Mouse (Mus musculus): Measurements from ENCODE around the gene Cd38. TPM values are rescaled to one million over a fixed set of nuclear protein-coding genes. Genes with fewer than 3 reads are reported as not detected.
A peak's percentile ranks its signal among the peaks of the same experiment; 100 is the strongest.
"Not testable (repeated sequence)": the region's sequence is repeated elsewhere in the genome, so short reads cannot be mapped to it uniquely, and the experiment has no call there.

Cd38 gene
- polyA plus RNA-seq, 1 experiment from 2014 or later: 5.2 TPM

- Histone ChIP-seq H3K36me3 (replicated peaks; ENCODE audit: control insufficient read depth, insufficient read depth) (no peaks in the 10 kb centered on the region), H3K27me3 (ENCODE audit: control insufficient read depth, insufficient read depth, low read length) (no peaks in the 10 kb centered on the region), H3K4me1 (replicated peaks; ENCODE audit: control insufficient read depth, insufficient read depth, low read length) (no peaks in the 10 kb centered on the region), H3K4me3 (replicated peaks; ENCODE audit: low read length) (no peak overlapping the region), H3K4me2 (replicated peaks) (no peak overlapping the region), H3K27ac (no peak overlapping the region), H3K9me3 (ENCODE audit: control insufficient read depth, low read length) (no peaks in the 10 kb centered on the region), H3K9ac (no peak overlapping the region)
- ATAC-seq (ENCODE audit: low FRiP score) (no peak), DNase-seq (ENCODE audit: low spot score) (no peak)
- 70% methylated on average over 9 of the region's 9 CpGs for WGBS
These were observed 40.9 kb downstream of the Cd38 start for GRCm38 (mm10) chr5:43909213-43909612.

GRCm38 (mm10) chr5:43910006-43910405, 41.7 kb downstream of the Cd38 start:
- DNase-seq (ENCODE audit: low spot score): no peak
- H3K4me2 ChIP-seq (replicated peaks): no peak overlapping the region
- no peak overlapping the region for H3K9ac ChIP-seq
- no peak overlapping the region for H3K4me3 ChIP-seq (replicated peaks; ENCODE audit: low read length)
- no peaks in the 10 kb centered on the region for H3K9me3 ChIP-seq (ENCODE audit: control insufficient read depth, low read length)
- H3K36me3 ChIP-seq (replicated peaks; ENCODE audit: control insufficient read depth, insufficient read depth): no peaks in the 10 kb centered on the region
- WGBS: 94% methylated on average over 6 of the region's 6 CpGs
- no peak for ATAC-seq (ENCODE audit: low FRiP score)
- H3K27me3 ChIP-seq (ENCODE audit: control insufficient read depth, insufficient read depth, low read length): no peaks in the 10 kb centered on the region
- no peaks in the 10 kb centered on the region for H3K4me1 ChIP-seq (replicated peaks; ENCODE audit: control insufficient read depth, insufficient read depth, low read length)
- no peak overlapping the region for H3K27ac ChIP-seq

GRCm38 (mm10) chr5:43912844-43913243, 44.5 kb downstream of the Cd38 start, which contains the start of gene Gm7879:
TSS of gene Gm7879 (plus strand) at chr5:43913144.
- not testable (repeated sequence) for H3K27me3 ChIP-seq (ENCODE audit: control insufficient read depth, insufficient read depth, low read length); H3K9me3 ChIP-seq (ENCODE audit: control insufficient read depth, low read length); H3K9ac ChIP-seq; ATAC-seq (ENCODE audit: low FRiP score); H3K27ac ChIP-seq; H3K4me2 ChIP-seq (replicated peaks); H3K36me3 ChIP-seq (replicated peaks; ENCODE audit: control insufficient read depth, insufficient read depth); H3K4me1 ChIP-seq (replicated peaks; ENCODE audit: control insufficient read depth, insufficient read depth, low read length); H3K4me3 ChIP-seq (replicated peaks; ENCODE audit: low read length); DNase-seq (ENCODE audit: low spot score)
- 96% methylated on average over 4 of the region's 4 CpGs for WGBS

GRCm38 (mm10) chr5:43915261-43915886, 47.0 kb downstream of the Cd38 start:
- 94% methylated on average over 4 of the region's 4 CpGs for WGBS
- Histone ChIP-seq H3K27me3 (ENCODE audit: control insufficient read depth, insufficient read depth, low read length) (no peaks in the 10 kb centered on the region), H3K4me2 (replicated peaks) (no peak overlapping the region), H3K4me1 (replicated peaks; ENCODE audit: control insufficient read depth, insufficient read depth, low read length) (no peaks in the 10 kb centered on the region), H3K27ac (no peak overlapping the region), H3K9ac (no peak overlapping the region), H3K36me3 (replicated peaks; ENCODE audit: control insufficient read depth, insufficient read depth) (no peaks in the 10 kb centered on the region), H3K9me3 (ENCODE audit: control insufficient read depth, low read length) (no peaks in the 10 kb centered on the region), H3K4me3 (replicated peaks; ENCODE audit: low read length) (no peak overlapping the region)
- ATAC-seq (ENCODE audit: low FRiP score) (no peak), DNase-seq (ENCODE audit: low spot score) (no peak)

- ATAC-seq (ENCODE audit: low FRiP score) (no peak), DNase-seq (ENCODE audit: low spot score) (no peak)
- 91% methylated on average over 11 of the region's 11 CpGs for WGBS
- H3K4me1 ChIP-seq (replicated peaks; ENCODE audit: control insufficient read depth, insufficient read depth, low read length): no peaks in the 10 kb centered on the region
- no peaks in the 10 kb centered on the region for H3K9me3 ChIP-seq (ENCODE audit: control insufficient read depth, low read length)
- no peak overlapping the region for H3K27ac ChIP-seq
- no peaks in the 10 kb centered on the region for H3K27me3 ChIP-seq (ENCODE audit: control insufficient read depth, insufficient read depth, low read length)
- no peak overlapping the region for H3K4me3 ChIP-seq (replicated peaks; ENCODE audit: low read length)
- H3K4me2 ChIP-seq (replicated peaks): no peak overlapping the region
- H3K36me3 ChIP-seq (replicated peaks; ENCODE audit: control insufficient read depth, insufficient read depth): no peaks in the 10 kb centered on the region
- H3K9ac ChIP-seq: no peak overlapping the region
These were observed 53.5 kb downstream of the Cd38 start for GRCm38 (mm10) chr5:43921877-43922276.

GRCm38 (mm10) chr5:43923933-43924332, 55.6 kb downstream of the Cd38 start:
- no peak overlapping the region for H3K9ac ChIP-seq
- H3K36me3 ChIP-seq (replicated peaks; ENCODE audit: control insufficient read depth, insufficient read depth): no peaks in the 10 kb centered on the region
- DNase-seq (ENCODE audit: low spot score) (peak; percentile 51), ATAC-seq (ENCODE audit: low FRiP score) (no peak)
- H3K4me1 ChIP-seq (replicated peaks; ENCODE audit: control insufficient read depth, insufficient read depth, low read length): no peaks in the 10 kb centered on the region
- no peak overlapping the region for H3K4me3 ChIP-seq (replicated peaks; ENCODE audit: low read length)
- no peak overlapping the region for H3K4me2 ChIP-seq (replicated peaks)
- H3K27ac ChIP-seq: no peak overlapping the region
- no peaks in the 10 kb centered on the region for H3K27me3 ChIP-seq (ENCODE audit: control insufficient read depth, insufficient read depth, low read length)
- no peaks in the 10 kb centered on the region for H3K9me3 ChIP-seq (ENCODE audit: control insufficient read depth, low read length)
- 32% methylated on average over 4 of the region's 4 CpGs for WGBS

- H3K9ac ChIP-seq: no peak overlapping the region
- ATAC-seq (ENCODE audit: low FRiP score): no peak
- no peak overlapping the region for H3K27ac ChIP-seq
- no peak overlapping the region for H3K4me3 ChIP-seq (replicated peaks; ENCODE audit: low read length)
- H3K36me3 ChIP-seq (replicated peaks; ENCODE audit: control insufficient read depth, insufficient read depth): no peaks in the 10 kb centered on the region
- H3K4me2 ChIP-seq (replicated peaks): no peak overlapping the region
- no peaks in the 10 kb centered on the region for H3K9me3 ChIP-seq (ENCODE audit: control insufficient read depth, low read length)
- no peak for DNase-seq (ENCODE audit: low spot score)
- no peaks in the 10 kb centered on the region for H3K27me3 ChIP-seq (ENCODE audit: control insufficient read depth, insufficient read depth, low read length)
- H3K4me1 ChIP-seq (replicated peaks; ENCODE audit: control insufficient read depth, insufficient read depth, low read length): no peaks in the 10 kb centered on the region
These were observed 59.4 kb downstream of the Cd38 start for GRCm38 (mm10) chr5:43927729-43928128.

DNA sequence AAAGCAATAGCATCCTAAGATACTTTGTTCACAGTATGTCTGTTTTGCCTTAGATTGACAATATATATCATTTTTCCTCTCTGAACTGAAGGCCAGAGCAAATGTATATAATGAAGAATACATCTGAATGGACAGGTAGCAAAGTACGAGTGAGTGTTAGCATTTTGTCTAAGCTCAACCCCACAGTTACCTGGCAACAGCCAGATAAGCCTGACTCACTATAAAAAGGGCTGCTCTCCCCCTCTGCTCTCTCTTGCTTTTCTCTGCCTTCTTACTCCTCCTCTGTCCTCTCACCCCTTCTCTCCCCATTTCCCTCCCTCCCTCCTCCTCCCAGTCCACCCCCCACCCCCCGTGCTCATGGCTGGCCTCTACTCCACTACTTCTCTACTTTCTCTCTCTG, 64.9 kb downstream of the Cd38 start:
- H3K4me1 ChIP-seq (replicated peaks; ENCODE audit: control insufficient read depth, insufficient read depth, low read length): no peaks in the 10 kb centered on the region
- H3K4me2 ChIP-seq (replicated peaks): no peak overlapping the region
- H3K27me3 ChIP-seq (ENCODE audit: control insufficient read depth, insufficient read depth, low read length): no peaks in the 10 kb centered on the region
- no peak overlapping the region for H3K27ac ChIP-seq
- ATAC-seq (ENCODE audit: low FRiP score): no peak
- no peak overlapping the region for H3K4me3 ChIP-seq (replicated peaks; ENCODE audit: low read length)
- H3K36me3 ChIP-seq (replicated peaks; ENCODE audit: control insufficient read depth, insufficient read depth): no peaks in the 10 kb centered on the region
- DNase-seq (ENCODE audit: low spot score): no peak
- no peaks in the 10 kb centered on the region for H3K9me3 ChIP-seq (ENCODE audit: control insufficient read depth, low read length)
- 43% methylated on average over 2 of the region's 2 CpGs for WGBS
- no peak overlapping the region for H3K9ac ChIP-seq

DNA sequence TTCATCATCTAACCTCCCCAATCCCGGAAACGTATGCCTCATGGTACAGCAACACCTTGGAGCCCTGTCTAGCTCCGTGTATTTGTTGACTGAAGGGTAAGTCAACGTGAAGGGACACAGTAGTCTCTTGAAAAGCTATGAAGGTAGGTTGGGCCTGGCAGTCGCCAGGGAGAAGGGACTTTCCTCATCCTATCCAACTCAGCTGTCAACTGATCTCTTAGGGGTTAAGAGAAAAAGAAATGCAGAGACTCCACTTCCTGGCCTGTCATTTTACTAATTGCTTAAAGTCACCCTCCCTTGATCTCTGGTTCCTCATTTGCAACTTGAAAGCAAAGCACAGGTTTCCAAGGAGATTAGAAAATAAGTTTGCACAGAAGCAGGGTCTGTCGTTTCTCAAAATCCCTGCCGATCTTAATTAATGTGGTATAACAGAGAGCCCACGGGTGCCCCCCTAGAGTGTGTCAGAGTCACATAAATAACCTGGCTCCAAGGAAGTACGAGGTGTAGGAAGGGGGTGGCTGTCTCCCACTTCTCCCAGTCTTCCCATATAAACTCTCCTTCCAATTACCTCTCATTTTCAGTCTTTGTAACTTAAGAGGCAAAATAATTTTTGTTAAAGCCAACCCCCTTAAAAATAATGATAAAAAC, 79.1 kb downstream of the Cd38 start:
- WGBS: 36% methylated on average over 9 of the region's 9 CpGs
- no peaks in the 10 kb centered on the region for H3K36me3 ChIP-seq (replicated peaks; ENCODE audit: control insufficient read depth, insufficient read depth)
- peak overlapping the region; percentile 75 for H3K4me2 ChIP-seq (replicated peaks)
- H3K4me1 ChIP-seq (replicated peaks; ENCODE audit: control insufficient read depth, insufficient read depth, low read length): peaks cover 10% of the 10 kb centered on the region
- H3K27me3 ChIP-seq (ENCODE audit: control insufficient read depth, insufficient read depth, low read length): no peaks in the 10 kb centered on the region
- 0 out of 2 replicates have a peak overlapping the region, but pooled peaks have one; percentile 33 for H3K9ac ChIP-seq
- ATAC-seq (ENCODE audit: low FRiP score) (no peak), DNase-seq (ENCODE audit: low spot score) (no peak)
- no peaks in the 10 kb centered on the region for H3K9me3 ChIP-seq (ENCODE audit: control insufficient read depth, low read length)
- peak overlapping the region; percentile 32 for H3K4me3 ChIP-seq (replicated peaks; ENCODE audit: low read length)
- H3K27ac ChIP-seq: no peak overlapping the region
